Mouse (Mus musculus) liver, embryonic 14.5 days (tissue): ENCODE results near the gene Man2c1.

Source experiments
- CTCF ChIP-seq: IDR thresholded peaks from 2 replicates; pipeline ENCODE4 v1.5.1; 2016; ENCODE audit warnings: antibody characterized with exemption, low read depth, control low read depth
- EP300 ChIP-seq: IDR thresholded peaks from 2 replicates; pipeline ENCODE4 v1.6.1; 2016; ENCODE audit warnings: antibody characterized with exemption, low read depth

DNA sequence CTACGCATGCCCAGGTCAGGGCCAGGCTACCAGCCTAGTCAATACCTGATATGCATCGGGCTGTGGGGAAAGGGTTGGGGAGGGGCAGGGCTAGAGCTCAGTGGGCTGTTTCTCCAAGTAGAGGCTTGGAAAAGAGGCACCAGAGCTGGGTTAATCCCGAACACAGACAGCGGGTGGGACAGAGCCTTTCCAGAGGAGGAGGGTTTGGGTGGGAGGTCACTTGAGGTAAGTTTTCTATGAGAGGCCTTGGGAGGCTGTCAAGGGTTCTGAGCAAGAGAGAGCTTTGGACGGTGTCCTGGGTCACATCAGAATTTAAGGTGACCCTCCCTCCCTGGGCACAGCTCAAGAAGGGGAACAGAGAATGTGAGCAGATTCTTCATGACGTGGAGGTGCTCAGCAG lies 8.0 kb downstream of the Man2c1 start:
- TF ChIP-seq EP300 (no peak), CTCF (no peak)
